Mouse (Mus musculus): Measurements from ENCODE around the gene Orm3. TPM values are rescaled to one million over a fixed set of nuclear protein-coding genes. Genes with fewer than 3 reads are reported as not detected.
A peak's percentile ranks its signal among the peaks of the same experiment; 100 is the strongest.

Gene Orm3
- polyA plus RNA-seq, 1 experiment from 2014 or later: not detected

DNA sequence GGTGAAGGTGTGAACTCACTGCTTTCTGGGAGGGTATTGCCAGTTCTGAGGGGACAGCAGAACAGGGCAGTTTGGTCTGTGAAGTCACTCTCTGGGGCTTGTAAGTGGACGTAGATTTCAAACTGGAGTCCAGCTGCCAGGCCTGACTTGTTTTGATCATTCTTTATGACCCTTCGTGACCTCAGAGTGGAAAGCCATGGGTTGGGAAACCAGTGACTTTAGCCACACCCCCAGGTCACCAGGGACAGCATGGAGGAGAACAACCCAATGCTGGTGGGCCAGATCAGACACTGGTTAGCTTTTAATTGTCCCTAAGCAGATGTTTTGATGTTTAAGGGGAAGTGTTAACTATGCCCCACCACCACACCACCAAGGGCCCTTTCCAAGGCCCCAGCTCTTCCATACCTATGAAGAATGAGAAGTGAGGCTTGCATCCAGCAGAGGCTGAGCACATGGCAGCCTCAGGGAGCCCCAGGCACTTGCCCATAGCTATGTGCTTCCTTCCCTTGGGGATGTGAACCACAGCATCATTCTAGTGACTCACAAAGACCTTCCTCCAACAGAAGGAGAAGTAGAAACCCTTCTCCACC, 1.1 kb downstream of the Orm3 start:
- Histone ChIP-seq H3K27ac (replicated peaks; ENCODE audit: low read depth, low read length) (no peak overlapping the region), H3K4me2 (ENCODE audit: low read depth, low read length) (no peak overlapping the region), H3K9me3 (ENCODE audit: control insufficient read depth, low read length) (no peaks in the 10 kb centered on the region), H3K4me3 (ENCODE audit: low read depth, low read length) (no peak overlapping the region), H3K4me1 (ENCODE audit: control insufficient read depth, insufficient read depth, low read length) (no peaks in the 10 kb centered on the region), H3K9ac (ENCODE audit: low read depth, low read length) (no peak overlapping the region), H3K27me3 (replicated peaks; ENCODE audit: control insufficient read depth, insufficient read depth, low read length) (no peaks in the 10 kb centered on the region), H3K36me3 (ENCODE audit: control insufficient read depth, insufficient read depth, low read length) (no peaks in the 10 kb centered on the region)
- DNase-seq (ENCODE audit: low spot score) (no peak), ATAC-seq (ENCODE audit: low read depth) (no peak)
- 51% methylated on average over 2 of the region's 2 CpGs for WGBS

DNA sequence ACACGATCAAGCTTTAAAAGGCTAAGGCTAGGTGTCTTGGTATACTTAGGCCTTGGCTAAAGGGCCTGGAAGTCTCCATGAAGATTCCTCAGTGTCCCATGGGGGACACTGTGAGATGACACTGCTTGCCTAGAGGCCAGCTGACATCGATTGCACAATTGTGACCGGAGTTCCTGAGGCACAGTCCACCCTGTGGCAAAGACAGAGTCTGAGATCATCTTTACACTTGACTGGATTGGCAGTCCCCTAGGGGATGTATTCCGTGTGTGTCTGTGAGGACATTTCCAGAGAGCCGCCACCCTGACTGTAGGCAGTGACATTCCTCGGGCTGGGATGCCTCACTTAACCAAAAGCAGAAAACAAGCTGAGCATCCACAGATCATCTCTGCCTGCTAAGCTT, 3.9 kb downstream of the Orm3 start:
- Histone ChIP-seq H3K4me2 (ENCODE audit: low read depth, low read length) (no peak overlapping the region), H3K36me3 (ENCODE audit: control insufficient read depth, insufficient read depth, low read length) (no peaks in the 10 kb centered on the region), H3K27me3 (replicated peaks; ENCODE audit: control insufficient read depth, insufficient read depth, low read length) (no peaks in the 10 kb centered on the region), H3K4me3 (ENCODE audit: low read depth, low read length) (no peak overlapping the region), H3K27ac (replicated peaks; ENCODE audit: low read depth, low read length) (no peak overlapping the region), H3K9me3 (ENCODE audit: control insufficient read depth, low read length) (no peaks in the 10 kb centered on the region), H3K9ac (ENCODE audit: low read depth, low read length) (no peak overlapping the region), H3K4me1 (ENCODE audit: control insufficient read depth, insufficient read depth, low read length) (no peaks in the 10 kb centered on the region)
- ATAC-seq (ENCODE audit: low read depth) (no peak), DNase-seq (ENCODE audit: low spot score) (no peak)
- 62% methylated on average over 6 of the region's 6 CpGs for WGBS

DNA sequence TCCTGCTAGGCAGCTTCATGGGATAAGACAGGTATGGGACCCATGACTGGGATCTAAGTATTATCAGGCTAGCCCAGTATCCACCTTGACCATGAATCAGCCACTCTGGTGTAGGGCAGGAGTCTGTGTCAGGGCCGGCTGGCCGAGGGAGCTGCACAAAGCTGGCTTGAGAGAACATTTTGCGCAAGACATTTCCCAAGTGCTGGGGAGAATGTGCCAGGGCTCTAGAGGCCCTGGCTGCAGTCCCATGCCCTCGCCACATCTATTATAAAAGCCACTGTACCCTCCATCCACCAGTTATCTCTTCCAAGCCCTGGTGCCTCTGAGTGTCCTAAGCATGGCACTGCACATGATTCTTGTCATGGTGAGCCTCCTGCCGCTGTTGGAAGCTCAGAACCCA, 6.2 kb downstream of the Orm3 start, which contains the start of gene Orm2:
Gene Orm2 (plus strand): TSS at position 300 of the 400 bp plus-strand sequence.
- no peaks in the 10 kb centered on the region for H3K27me3 ChIP-seq (replicated peaks; ENCODE audit: control insufficient read depth, insufficient read depth, low read length)
- DNase-seq (ENCODE audit: low spot score): no peak
- H3K4me3 ChIP-seq (ENCODE audit: low read depth, low read length): no peak within 1 kb of the TSS
- no peaks in the 10 kb centered on the region for H3K9me3 ChIP-seq (ENCODE audit: control insufficient read depth, low read length)
- 83% methylated on average over 5 of the region's 5 CpGs for WGBS
- 0 out of 2 replicates have a peak, but pooled peaks cover 1% of the 10 kb centered on the region for H3K36me3 ChIP-seq (ENCODE audit: control insufficient read depth, insufficient read depth, low read length)
- no peak within 1 kb of the TSS for H3K4me2 ChIP-seq (ENCODE audit: low read depth, low read length)
- no peaks in the 10 kb centered on the region for H3K4me1 ChIP-seq (ENCODE audit: control insufficient read depth, insufficient read depth, low read length)
- ATAC-seq (ENCODE audit: low read depth): no peak
- no peak within 1 kb of the TSS for H3K9ac ChIP-seq (ENCODE audit: low read depth, low read length)
- H3K27ac ChIP-seq (replicated peaks; ENCODE audit: low read depth, low read length): no peak within 1 kb of the TSS

DNA sequence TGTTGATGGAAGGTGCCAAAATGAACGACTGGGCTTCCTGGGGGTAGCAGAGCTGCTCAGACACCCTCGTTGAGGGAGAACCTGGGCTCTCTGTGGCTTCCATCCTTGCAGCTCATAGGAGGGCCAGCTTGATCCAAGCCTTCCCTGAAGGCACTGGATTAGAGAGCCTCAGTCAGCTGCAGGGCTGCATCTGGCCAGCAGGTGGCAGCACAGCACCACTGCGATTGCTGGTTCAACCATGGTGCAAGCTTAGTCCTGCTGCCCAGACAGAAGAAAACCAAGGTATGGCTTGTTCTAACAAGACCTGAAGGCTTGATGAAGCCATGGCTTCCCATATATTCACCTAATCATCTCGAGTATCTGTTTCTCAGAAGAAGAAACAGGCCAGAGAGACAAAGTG, 12.6 kb downstream of the Orm3 start:
- Histone ChIP-seq H3K4me3 (ENCODE audit: low read depth, low read length) (no peak overlapping the region), H3K36me3 (ENCODE audit: control insufficient read depth, insufficient read depth, low read length) (peaks cover 37% of the 10 kb centered on the region; the same call in 1 of the 2 replicates), H3K9me3 (ENCODE audit: control insufficient read depth, low read length) (no peaks in the 10 kb centered on the region), H3K4me2 (ENCODE audit: low read depth, low read length) (no peak overlapping the region), H3K27ac (replicated peaks; ENCODE audit: low read depth, low read length) (no peak overlapping the region), H3K4me1 (ENCODE audit: control insufficient read depth, insufficient read depth, low read length) (no peaks in the 10 kb centered on the region), H3K9ac (ENCODE audit: low read depth, low read length) (no peak overlapping the region), H3K27me3 (replicated peaks; ENCODE audit: control insufficient read depth, insufficient read depth, low read length) (no peaks in the 10 kb centered on the region)
- ATAC-seq (ENCODE audit: low read depth) (peak; percentile 64), DNase-seq (ENCODE audit: low spot score) (peak; percentile 74)
- WGBS: 8% methylated on average over 4 of the region's 4 CpGs

DNA sequence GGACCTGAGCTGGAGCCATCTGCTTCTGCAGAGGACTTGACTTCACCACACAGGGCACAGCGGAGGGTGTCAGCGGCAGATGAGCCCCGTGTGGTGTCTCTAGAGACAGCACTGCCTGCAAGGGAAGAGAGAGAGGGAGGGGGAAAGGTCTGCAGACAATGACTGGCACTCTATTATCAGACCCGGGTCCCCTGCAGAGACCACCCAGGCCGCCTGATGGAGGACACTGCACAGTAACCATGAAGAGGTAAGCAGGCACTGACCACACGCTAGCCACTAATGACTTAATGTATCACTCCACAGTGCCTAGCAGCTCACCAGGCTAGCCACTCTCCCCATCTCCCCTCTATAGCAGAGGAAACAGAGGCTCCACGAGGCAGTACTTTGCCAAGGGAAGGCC, 14.9 kb downstream of the Orm3 start:
- no peak overlapping the region for H3K9ac ChIP-seq (ENCODE audit: low read depth, low read length)
- no peak overlapping the region for H3K4me2 ChIP-seq (ENCODE audit: low read depth, low read length)
- ATAC-seq (ENCODE audit: low read depth) (no peak), DNase-seq (ENCODE audit: low spot score) (no peak)
- H3K36me3 ChIP-seq (ENCODE audit: control insufficient read depth, insufficient read depth, low read length): peaks cover 56% of the 10 kb centered on the region; the same call in 1 of the 2 replicates
- no peaks in the 10 kb centered on the region for H3K9me3 ChIP-seq (ENCODE audit: control insufficient read depth, low read length)
- H3K4me1 ChIP-seq (ENCODE audit: control insufficient read depth, insufficient read depth, low read length): no peaks in the 10 kb centered on the region
- no peak overlapping the region for H3K27ac ChIP-seq (replicated peaks; ENCODE audit: low read depth, low read length)
- 44% methylated on average over 7 of the region's 7 CpGs for WGBS
- no peak overlapping the region for H3K4me3 ChIP-seq (ENCODE audit: low read depth, low read length)
- H3K27me3 ChIP-seq (replicated peaks; ENCODE audit: control insufficient read depth, insufficient read depth, low read length): no peaks in the 10 kb centered on the region

DNA sequence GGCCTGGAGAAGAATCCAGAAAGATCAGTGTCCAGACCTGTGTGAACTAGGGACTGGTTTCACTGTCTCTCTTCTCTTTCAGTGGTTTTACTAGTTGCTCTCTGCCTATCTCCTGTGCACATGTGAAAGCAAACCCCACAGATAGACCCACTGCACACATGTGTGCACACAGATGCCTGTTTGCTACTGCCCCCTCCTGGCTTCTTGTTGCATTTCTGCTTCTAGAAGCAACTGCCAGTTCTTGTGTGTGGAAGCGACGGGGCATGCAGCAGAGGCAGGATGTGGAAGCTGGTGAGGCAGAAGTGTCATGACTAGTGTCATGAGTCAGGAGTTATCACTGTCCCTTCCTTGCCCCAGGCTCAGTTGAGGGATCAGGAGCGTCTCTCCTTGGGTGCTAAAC, 15.9 kb downstream of the Orm3 start:
- H3K4me3 ChIP-seq (ENCODE audit: low read depth, low read length): no peak overlapping the region
- no peaks in the 10 kb centered on the region for H3K9me3 ChIP-seq (ENCODE audit: control insufficient read depth, low read length)
- no peak overlapping the region for H3K27ac ChIP-seq (replicated peaks; ENCODE audit: low read depth, low read length)
- 53% methylated on average over 3 of the region's 3 CpGs for WGBS
- no peaks in the 10 kb centered on the region for H3K4me1 ChIP-seq (ENCODE audit: control insufficient read depth, insufficient read depth, low read length)
- ATAC-seq (ENCODE audit: low read depth) (no peak), DNase-seq (ENCODE audit: low spot score) (peak; percentile 55)
- H3K4me2 ChIP-seq (ENCODE audit: low read depth, low read length): no peak overlapping the region
- no peaks in the 10 kb centered on the region for H3K27me3 ChIP-seq (replicated peaks; ENCODE audit: control insufficient read depth, insufficient read depth, low read length)
- no peak overlapping the region for H3K9ac ChIP-seq (ENCODE audit: low read depth, low read length)
- peaks cover 66% of the 10 kb centered on the region; the same call in 1 of the 2 replicates for H3K36me3 ChIP-seq (ENCODE audit: control insufficient read depth, insufficient read depth, low read length)

DNA sequence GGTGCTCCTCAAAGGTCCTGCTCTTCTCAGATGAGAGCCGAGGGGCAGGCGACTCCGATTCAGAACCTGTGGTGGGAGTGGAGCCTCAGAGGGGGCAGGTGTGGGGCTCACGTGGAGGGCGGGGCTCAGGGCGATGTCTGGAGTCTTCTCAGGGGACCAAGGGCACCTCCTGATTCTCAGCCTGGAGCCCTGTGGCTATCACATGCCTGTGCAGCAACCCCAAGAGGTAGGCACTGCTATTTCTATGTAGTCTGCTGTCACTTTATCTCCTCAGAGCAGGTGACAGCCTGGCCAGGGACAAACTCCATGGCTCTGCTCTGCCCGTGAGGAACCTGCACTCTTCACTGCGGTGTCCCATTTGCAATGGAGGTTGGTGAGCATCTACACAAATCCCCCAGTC, 17.4 kb downstream of the Orm3 start:
- DNase-seq (ENCODE audit: low spot score): no peak
- no peaks in the 10 kb centered on the region for H3K4me1 ChIP-seq (ENCODE audit: control insufficient read depth, insufficient read depth, low read length)
- 93% methylated on average over 8 of the region's 8 CpGs for WGBS
- no peak overlapping the region for H3K4me3 ChIP-seq (ENCODE audit: low read depth, low read length)
- no peaks in the 10 kb centered on the region for H3K9me3 ChIP-seq (ENCODE audit: control insufficient read depth, low read length)
- H3K4me2 ChIP-seq (ENCODE audit: low read depth, low read length): no peak overlapping the region
- H3K27me3 ChIP-seq (replicated peaks; ENCODE audit: control insufficient read depth, insufficient read depth, low read length): no peaks in the 10 kb centered on the region
- H3K36me3 ChIP-seq (ENCODE audit: control insufficient read depth, insufficient read depth, low read length): peaks cover 67% of the 10 kb centered on the region; the same call in 1 of the 2 replicates
- no peak for ATAC-seq (ENCODE audit: low read depth)
- no peak overlapping the region for H3K9ac ChIP-seq (ENCODE audit: low read depth, low read length)
- H3K27ac ChIP-seq (replicated peaks; ENCODE audit: low read depth, low read length): no peak overlapping the region

DNA sequence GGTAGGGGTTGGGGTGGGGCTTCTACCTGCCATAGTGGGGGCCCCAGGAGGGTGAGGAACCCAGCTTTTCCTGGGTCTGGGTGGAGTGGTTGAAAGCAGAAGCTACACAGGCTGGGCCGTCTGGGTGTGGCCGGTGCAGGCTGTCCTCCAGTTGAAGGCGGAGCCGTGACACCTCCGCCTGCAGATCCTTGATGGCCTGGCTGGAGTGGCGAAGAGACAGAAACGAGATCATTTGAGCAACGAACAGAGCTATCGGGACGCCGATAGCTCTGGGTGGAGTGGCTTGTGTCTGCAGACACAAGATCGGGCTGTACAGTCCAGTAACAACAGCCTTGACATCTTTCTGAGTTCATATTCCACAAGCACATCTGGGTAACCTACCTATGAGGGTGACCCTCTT, 18.4 kb downstream of the Orm3 start:
- no peak overlapping the region for H3K9ac ChIP-seq (ENCODE audit: low read depth, low read length)
- ATAC-seq (ENCODE audit: low read depth) (no peak), DNase-seq (ENCODE audit: low spot score) (no peak)
- H3K4me3 ChIP-seq (ENCODE audit: low read depth, low read length): no peak overlapping the region
- H3K9me3 ChIP-seq (ENCODE audit: control insufficient read depth, low read length): no peaks in the 10 kb centered on the region
- no peaks in the 10 kb centered on the region for H3K4me1 ChIP-seq (ENCODE audit: control insufficient read depth, insufficient read depth, low read length)
- H3K27ac ChIP-seq (replicated peaks; ENCODE audit: low read depth, low read length): no peak overlapping the region
- H3K4me2 ChIP-seq (ENCODE audit: low read depth, low read length): no peak overlapping the region
- WGBS: 87% methylated on average over 12 of the region's 12 CpGs
- no peaks in the 10 kb centered on the region for H3K27me3 ChIP-seq (replicated peaks; ENCODE audit: control insufficient read depth, insufficient read depth, low read length)
- H3K36me3 ChIP-seq (ENCODE audit: control insufficient read depth, insufficient read depth, low read length): peaks cover 71% of the 10 kb centered on the region; the same call in 1 of the 2 replicates

DNA sequence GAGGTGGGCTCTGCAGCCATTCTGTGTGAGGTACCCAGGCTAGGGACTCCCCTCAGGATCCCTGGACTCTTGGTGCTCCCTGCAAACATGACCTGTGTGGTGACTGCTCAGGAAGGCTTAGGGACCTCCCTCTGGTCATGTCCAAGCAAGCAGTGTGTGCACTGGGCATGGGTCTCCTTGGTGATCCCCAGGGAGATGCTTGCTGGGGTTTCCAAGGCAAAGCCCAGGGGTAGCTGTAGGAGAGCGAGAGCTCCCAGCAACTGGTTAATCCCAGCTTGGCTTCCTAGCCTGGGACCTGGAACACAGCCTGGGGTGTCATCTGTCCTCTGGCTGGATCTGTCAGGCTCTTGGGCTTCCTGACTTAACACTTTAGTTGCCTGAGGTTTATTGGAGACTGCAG, 19.4 kb downstream of the Orm3 start:
- no peak overlapping the region for H3K9ac ChIP-seq (ENCODE audit: low read depth, low read length)
- no peaks in the 10 kb centered on the region for H3K27me3 ChIP-seq (replicated peaks; ENCODE audit: control insufficient read depth, insufficient read depth, low read length)
- DNase-seq (ENCODE audit: low spot score) (peak; percentile 45), ATAC-seq (ENCODE audit: low read depth) (no peak)
- WGBS: 71% methylated on average over 1 of the region's 1 CpGs
- H3K9me3 ChIP-seq (ENCODE audit: control insufficient read depth, low read length): no peaks in the 10 kb centered on the region
- H3K4me1 ChIP-seq (ENCODE audit: control insufficient read depth, insufficient read depth, low read length): no peaks in the 10 kb centered on the region
- H3K4me2 ChIP-seq (ENCODE audit: low read depth, low read length): no peak overlapping the region
- H3K36me3 ChIP-seq (ENCODE audit: control insufficient read depth, insufficient read depth, low read length): peaks cover 72% of the 10 kb centered on the region
- no peak overlapping the region for H3K4me3 ChIP-seq (ENCODE audit: low read depth, low read length)
- H3K27ac ChIP-seq (replicated peaks; ENCODE audit: low read depth, low read length): no peak overlapping the region

All from embryonic facial prominence, embryonic 14.5 days (tissue).